Mouse (Mus musculus): ENCODE results near the gene Lsm4. TPM values are rescaled to one million over a fixed set of nuclear protein-coding genes. Genes with fewer than 3 reads are reported as not detected.

Lsm4 gene
- polyA plus RNA-seq, 1 experiment from 2014 or later: 377 TPM

- no peak for DNase-seq (ENCODE audit: low spot score)
Observed at GRCm38 (mm10) chr8:70677451-70678080, 4.5 kb downstream of the Lsm4 start.

- DNase-seq (ENCODE audit: low spot score): no peak
Observed at GRCm38 (mm10) chr8:70678679-70679078, 5.6 kb downstream of the Lsm4 start.

- no peak for DNase-seq (ENCODE audit: low spot score)
Observed at GRCm38 (mm10) chr8:70679404-70679803, 6.4 kb downstream of the Lsm4 start.

GRCm38 (mm10) chr8:70680039-70680438 is 7.0 kb downstream of the Lsm4 start:
- DNase-seq (ENCODE audit: low spot score): no peak

- no peak for DNase-seq (ENCODE audit: low spot score)
Observed at GRCm38 (mm10) chr8:70681410-70681809, 8.4 kb downstream of the Lsm4 start.

- DNase-seq (ENCODE audit: low spot score): no peak
Observed at GRCm38 (mm10) chr8:70682193-70682592, 9.1 kb downstream of the Lsm4 start.

- DNase-seq (ENCODE audit: low spot score): no peak
Observed at GRCm38 (mm10) chr8:70682692-70683091, 9.6 kb downstream of the Lsm4 start.

GRCm38 (mm10) chr8:70684291-70684690 is 11.2 kb downstream of the Lsm4 start:
- no peak for DNase-seq (ENCODE audit: low spot score)

- DNase-seq (ENCODE audit: low spot score): no peak
Observed at GRCm38 (mm10) chr8:70687576-70687975, 14.5 kb downstream of the Lsm4 start.

- DNase-seq (ENCODE audit: low spot score): no peak
Observed at GRCm38 (mm10) chr8:70688136-70688535, 15.1 kb downstream of the Lsm4 start.

- DNase-seq (ENCODE audit: low spot score): no peak
Observed at GRCm38 (mm10) chr8:70689892-70690390, 16.9 kb downstream of the Lsm4 start.

- DNase-seq (ENCODE audit: low spot score): no peak
Observed at GRCm38 (mm10) chr8:70691230-70691629, 18.2 kb downstream of the Lsm4 start.

GRCm38 (mm10) chr8:70691727-70692231 is 18.7 kb downstream of the Lsm4 start:
- DNase-seq (ENCODE audit: low spot score): no peak

GRCm38 (mm10) chr8:70693636-70694035 is 20.6 kb downstream of the Lsm4 start:
- DNase-seq (ENCODE audit: low spot score): no peak

- DNase-seq (ENCODE audit: low spot score): peak; percentile 75
Observed at GRCm38 (mm10) chr8:70695318-70696018, 22.4 kb downstream of the Lsm4 start.

- peak; percentile 80 for DNase-seq (ENCODE audit: low spot score)
Observed at GRCm38 (mm10) chr8:70696019-70696885, 23.2 kb downstream of the Lsm4 start.

- no peak for DNase-seq (ENCODE audit: low spot score)
Observed at GRCm38 (mm10) chr8:70696946-70697345, 23.9 kb downstream of the Lsm4 start.

GRCm38 (mm10) chr8:70697366-70698250 is 24.6 kb downstream of the Lsm4 start:
- no peak for DNase-seq (ENCODE audit: low spot score)

- peak; percentile 100 for DNase-seq (ENCODE audit: low spot score)
Observed at GRCm38 (mm10) chr8:70698310-70699109, 25.5 kb downstream of the Lsm4 start, which contains the start of gene Jund. Jund (plus strand) TSS chr8:70698949.
